Mouse (Mus musculus) 3134 (cell line): ENCODE results near the gene Arnt2.

ENCODE experiments used
- DNase-seq: peaks from one replicate; pipeline ENCODE4 v3.0.0-alpha.2; 2011; ENCODE audit warnings: low spot score; ENCODE audit not compliant: insufficient read length; ENCODE audit errors: extremely low read depth

Arnt2 gene

DNA sequence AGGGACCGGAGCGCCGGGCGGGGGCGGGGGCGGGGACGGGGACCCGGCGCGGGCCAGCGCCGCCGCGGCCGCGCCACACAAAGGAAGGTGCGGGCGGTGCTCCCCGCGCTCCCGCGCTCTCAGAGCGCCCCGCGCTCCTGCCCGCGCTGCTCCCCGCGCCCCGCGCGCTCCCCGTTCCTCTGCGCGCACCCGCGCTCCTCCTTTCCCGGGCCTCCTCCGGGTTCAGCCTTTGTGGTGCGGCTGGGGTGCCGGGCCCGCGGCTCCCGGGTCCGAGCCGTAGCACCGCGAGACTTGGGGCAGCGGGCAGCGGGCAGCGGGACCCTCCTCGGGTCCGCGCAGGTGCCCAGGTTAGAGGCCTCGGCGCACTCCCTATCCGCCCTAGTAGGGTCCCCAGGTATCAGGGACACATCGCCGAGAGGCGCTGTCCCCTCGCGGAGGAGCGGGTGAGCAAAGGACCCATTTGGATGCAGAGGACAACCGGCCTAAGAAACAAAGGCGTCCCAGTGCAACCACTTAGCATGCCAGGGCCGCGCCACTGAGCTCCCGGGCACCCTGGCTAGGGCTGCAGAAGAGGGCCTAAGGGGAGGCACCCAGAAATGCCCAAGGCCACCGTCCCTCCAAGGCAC is at the start of gene Arnt2:
Gene Arnt2, minus strand, starts transcription at position 281 of the 626 bp plus-strand sequence.
- DNase-seq, result no peak

- DNase-seq, result no peak
These were observed 41.7 kb upstream of the Arnt2 start for GRCm38 (mm10) chr7:84451681-84452080.

DNA sequence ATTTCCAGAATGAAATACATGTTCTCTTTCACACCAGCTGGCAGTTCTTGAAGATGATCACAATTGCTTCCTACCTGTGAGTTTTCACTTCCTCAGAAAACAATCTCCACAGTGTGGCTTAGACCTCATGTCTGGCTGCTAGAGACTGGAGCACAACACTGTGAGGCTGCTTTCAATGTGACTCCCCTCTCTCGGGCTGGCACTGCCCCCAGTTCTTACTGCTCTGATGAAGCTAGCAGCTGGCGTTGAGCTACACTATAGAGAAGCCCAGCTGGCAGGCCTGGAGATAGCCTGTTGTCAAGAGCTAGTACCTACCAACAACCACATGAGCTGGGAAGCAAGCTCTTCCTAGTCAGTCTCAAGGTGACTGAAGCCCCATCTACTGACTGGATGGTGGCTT is 39.1 kb upstream of the Arnt2 start:
- no peak for DNase-seq

DNA sequence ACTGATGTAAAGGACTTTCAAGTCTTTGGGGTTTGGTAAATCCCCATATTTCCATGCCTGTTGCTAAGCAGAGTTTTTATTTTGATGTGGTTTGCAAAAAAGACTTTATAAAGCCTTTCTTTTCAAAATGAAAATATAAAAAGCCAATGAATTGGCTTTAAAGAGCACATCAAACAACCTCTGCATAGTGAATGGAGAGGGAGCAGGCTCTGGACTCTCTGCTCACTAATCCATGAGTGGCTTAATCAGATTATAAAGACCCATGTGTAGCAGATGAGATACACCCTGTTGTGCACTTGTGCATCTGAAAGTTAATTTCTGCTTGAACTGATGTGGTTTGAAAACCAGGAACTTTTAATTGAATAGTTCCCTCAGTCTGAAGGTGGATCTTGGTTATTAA is 38.5 kb upstream of the Arnt2 start:
- no peak for DNase-seq

DNA sequence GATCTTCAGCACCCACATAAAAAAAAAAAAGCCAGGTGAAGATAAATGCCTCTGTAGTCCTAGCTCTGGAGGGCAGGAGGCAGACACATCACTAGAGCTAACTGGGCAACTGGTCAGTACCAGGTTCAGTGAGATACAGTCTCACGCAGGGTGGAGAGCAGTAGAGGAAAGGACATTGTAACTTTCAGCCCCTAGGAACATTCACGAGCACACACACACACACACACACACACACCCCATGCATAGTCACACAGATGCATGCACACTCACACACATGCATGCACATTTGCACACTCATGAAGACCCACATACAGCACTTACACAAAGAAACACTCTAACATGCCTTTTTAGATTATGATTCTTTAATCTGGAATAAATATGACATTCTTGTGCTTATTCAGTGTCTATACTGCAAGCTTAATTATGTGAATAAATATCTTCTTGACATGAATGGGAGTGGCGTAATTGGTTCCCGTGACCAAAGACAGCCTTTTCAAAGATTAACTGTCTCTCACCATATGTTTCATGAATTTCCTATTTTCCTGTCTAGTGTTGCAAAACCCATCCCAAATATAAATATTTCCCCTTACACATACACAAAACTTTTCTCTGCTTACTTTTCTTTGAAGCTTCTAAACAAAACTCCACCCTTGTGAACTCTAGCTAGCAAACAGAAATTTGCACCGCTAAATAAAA is 37.9 kb upstream of the Arnt2 start:
- DNase-seq, result no peak

DNA sequence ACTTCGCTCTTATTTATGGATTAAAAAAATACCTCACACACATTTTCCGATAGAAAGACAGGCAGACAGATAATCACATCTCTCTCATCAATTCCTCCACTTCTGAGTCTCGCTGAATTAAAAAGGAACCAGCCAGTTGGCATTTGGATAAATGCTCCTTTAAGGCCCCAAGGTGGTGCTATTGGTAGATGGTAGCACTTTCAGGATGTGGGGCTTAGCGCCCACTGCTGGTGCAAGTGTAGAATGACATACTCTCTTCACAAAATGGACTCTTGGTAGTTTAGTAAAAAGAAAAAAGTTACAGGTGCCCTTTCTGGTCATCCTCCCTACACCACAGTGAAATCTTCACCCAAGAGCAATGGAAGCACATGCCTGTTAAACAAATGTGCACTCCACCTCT is 37.1 kb upstream of the Arnt2 start:
- peak; percentile 21 for DNase-seq

GRCm38 (mm10) chr7:84442343-84442911 is 32.5 kb upstream of the Arnt2 start:
- no peak for DNase-seq

DNA sequence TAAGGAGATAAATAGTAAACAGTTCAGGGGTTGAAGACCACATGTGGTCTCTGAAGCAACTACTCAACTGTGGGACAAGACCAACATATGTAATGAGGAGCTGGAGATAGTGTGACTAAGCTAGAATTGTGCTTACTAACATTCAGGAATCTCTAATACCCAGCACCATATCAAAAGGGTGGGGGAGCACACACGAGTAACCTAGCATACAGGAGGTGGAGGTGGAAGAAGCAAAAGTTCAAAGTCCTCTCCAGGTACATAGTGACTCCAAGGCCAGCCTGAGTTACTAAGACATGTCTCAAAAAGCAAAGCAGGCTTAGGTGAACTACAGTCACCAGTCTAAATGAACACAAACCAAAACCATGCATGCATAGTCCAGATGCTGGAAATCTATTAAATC is 29.6 kb upstream of the Arnt2 start:
- no peak for DNase-seq

- no peak for DNase-seq
These were observed 24.9 kb upstream of the Arnt2 start for GRCm38 (mm10) chr7:84434901-84435300.

DNA sequence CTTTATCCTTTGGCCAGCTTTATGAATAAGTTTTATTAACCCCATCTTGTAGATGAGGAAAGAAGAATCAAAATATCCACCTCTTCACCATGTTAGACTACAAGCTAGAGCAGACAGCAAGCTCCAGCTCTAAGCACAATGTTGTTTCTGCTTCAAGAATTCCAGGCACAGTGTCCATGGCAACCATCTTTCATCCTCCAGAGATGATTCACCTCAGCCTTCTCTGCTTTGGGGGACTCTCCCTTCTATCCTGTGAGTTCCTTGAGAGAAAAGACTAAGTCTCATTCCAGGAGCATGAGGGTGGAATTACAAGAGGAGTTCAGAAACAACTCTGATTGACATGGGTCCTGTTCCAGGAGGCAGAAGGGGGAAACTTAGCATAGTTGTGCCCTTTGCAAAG is 22.2 kb upstream of the Arnt2 start:
- no peak for DNase-seq

- no peak for DNase-seq
These were observed 17.2 kb upstream of the Arnt2 start for GRCm38 (mm10) chr7:84427221-84427620.

DNA sequence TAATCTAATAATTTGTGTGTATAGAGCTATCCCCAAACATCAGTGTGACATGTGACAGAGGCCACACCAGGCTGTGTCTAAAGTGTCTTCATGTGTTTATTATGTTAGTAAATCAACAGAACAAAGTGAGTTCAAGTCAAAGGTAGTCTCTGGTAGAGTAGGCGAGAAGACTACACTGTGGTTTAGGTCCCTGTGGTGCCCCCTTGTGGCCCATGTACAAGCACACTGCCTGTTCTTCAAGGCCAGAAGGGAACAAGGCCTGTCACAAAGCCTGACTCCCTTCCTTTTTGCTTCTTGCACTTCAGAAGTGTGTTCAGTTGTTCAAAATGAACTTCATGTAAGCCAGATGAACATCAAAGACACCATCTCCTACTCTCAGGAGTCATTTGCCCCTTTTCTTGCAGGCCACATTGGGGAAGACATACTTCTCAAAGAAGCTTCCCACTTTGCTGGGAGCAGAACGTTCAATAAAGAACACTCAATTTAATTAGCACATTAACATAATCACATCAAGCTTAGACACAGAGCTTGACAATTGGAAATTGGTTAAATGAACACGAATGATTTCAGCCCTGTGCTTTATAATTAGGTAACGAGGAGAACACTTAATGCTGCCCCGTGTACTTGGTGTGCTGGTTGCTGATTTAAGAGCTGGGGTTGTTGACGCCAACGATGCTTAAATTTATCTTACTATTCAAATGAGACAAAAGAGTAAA is 14.9 kb upstream of the Arnt2 start:
- no peak for DNase-seq

DNA sequence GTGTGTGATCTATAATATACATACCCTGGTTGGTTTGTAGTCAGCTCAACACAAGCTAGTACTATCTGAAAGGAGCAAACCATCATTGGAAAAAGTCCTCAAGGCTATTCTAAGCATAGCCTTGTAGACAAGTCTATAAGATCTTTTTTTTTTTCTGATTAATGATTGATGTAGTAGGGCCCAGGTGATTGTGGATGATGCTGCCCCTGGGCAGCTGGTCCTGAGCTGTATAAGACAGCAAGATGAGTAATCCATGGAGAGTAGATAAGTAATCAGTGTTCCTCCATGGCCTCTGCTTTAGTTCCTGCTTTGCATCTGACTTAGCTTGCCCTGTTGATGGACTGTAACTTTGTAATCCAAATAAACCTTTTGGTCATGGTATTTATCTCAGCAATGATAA is 11.8 kb upstream of the Arnt2 start:
- no peak for DNase-seq

DNA sequence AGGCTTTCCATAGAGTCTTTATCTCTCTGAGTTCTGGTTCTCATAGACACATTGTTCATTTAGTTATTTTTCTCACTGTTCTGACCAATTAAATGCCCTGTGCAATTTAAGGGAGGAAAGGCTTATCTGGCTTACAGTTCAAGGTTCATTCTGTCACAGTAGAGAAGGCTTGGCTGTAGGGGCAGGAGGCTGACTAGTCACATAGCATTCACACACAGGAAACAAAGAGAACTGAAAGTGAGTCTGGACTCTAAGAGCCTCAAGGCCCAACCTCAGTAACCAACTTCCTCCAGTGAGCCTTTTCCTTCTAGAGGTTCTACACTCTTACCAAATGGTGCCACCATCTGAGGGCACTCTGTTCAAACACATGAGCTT is 11.3 kb upstream of the Arnt2 start:
- no peak for DNase-seq

DNA sequence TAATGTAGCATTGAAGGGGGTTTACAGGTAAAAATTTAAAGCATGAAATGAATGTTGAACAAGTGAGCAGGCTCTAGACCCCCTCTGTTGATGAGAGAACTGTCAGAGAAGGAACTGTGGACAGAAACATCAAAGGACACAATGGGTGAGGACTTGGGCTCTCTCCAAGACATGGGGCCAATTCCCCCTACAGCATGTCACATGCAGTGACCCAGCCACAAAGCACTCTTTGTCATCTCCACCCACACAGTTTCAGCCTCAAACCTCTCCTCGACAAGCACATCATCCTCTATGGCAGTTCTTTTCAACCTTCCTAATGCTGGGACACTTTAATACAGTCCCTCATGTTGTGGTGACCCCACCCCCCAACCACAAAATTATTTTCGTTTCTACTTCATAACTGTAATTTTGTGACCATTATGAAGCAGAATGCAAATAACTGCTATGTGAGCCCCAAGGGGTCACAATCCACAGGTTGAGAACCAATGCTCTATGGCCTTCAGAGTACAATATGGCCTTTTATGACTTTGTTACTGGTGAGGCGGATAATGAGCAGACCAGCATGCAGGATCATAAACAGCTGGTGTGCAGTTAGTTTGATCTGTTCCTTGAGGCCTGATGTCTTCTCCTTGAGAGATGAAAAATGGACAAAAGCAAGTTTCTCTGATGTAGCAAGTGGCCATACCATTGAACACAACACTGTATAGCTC is 10.8 kb upstream of the Arnt2 start:
- no peak for DNase-seq

DNA sequence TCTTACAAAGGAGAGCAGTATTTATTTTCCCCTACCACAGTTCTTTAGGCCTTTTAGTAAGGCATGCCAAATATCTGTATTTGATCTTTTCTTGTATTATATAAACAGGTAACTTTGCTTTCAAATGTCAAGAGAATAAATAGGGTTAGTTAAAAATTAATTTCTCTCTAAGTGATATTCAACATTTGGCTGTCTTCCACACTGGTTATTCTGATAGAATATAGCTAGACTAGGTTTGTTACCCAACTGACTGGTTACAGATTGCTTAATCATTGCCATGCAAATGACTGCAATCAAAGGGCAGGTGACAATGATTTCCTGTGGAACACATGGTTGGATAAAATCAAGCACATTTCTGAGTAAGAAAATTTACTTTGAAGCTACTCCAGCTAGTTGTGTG is 7.5 kb upstream of the Arnt2 start:
- DNase-seq, result no peak

DNA sequence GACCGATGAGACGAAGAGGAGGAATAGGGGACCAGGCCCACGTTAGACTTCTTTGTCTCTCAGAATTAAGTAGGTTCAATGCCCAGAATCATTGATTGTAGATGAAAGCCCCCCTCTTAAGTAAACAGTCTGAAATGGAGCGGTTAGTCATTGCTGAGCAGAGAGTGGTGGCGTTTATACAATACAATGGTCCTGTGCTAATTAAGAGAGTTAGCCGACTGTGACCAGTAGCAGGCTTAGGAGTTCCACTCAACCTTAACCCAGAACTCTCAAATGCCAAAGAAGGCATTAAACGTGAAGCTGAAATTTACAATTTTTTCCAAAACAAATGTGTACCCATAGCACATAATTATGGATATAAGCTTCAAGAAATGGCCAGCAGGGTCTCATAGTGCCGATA is 2.6 kb upstream of the Arnt2 start:
- no peak for DNase-seq

GRCm38 (mm10) chr7:84409241-84409895 is 608 bp downstream of the Arnt2 start:
- DNase-seq, result no peak

GRCm38 (mm10) chr7:84408282-84408681 is 1.7 kb downstream of the Arnt2 start:
- DNase-seq, result no peak

DNA sequence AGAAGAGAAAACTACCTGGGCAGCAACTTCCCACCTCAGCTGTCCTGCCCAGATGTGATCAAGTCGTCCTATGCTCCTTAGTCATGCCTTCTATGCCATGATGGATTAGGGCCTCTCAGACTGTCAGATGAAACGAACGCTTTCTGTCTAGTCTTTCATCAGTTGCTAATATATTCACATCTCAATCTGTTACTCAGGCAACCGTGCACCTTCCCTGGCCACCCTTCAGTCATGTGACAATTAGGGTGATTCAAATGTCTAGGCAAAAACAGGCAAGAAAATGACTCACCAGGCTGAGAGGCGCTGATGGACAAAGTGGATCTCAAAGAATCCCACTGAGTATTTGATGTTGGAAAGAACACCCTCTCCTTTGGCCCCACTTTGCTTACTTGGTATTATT is 6.6 kb downstream of the Arnt2 start:
- no peak for DNase-seq
